Mouse (Mus musculus) lung, embryonic 15.5 days (tissue): Measurements from ENCODE around the gene Olfr149. TPM values are rescaled to one million over a fixed set of nuclear protein-coding genes. Genes with fewer than 3 reads are reported as not detected.
A peak's percentile ranks its signal among the peaks of the same experiment; 100 is the strongest.
"Not testable (repeated sequence)": the region's sequence is repeated elsewhere in the genome, so short reads cannot be mapped to it uniquely, and the experiment has no call there.

Experiments used
- ATAC-seq: fragments of 200-750 bp; cut with Nextera tagmentation; 2 replicates; pipeline ENCODE4 v1.8.0; 2017; ENCODE audit warnings: moderate number of reproducible peaks, borderline replicate concordance; ENCODE audit not compliant: low FRiP score, low TSS enrichment; ENCODE audit errors: extremely low read depth
- H3K27ac ChIP-seq: fragments of 300-500 bp; sonication (generic); 2 replicates; pipeline ENCODE4 v1.5.1; 2015; ENCODE audit warnings: moderate library complexity, mild to moderate bottlenecking, inconsistent platforms
- H3K27me3 ChIP-seq: fragments of 300-500 bp; sonication (generic); 2 replicates; pipeline ENCODE4 v1.6.1; 2015; ENCODE audit warnings: inconsistent platforms
- H3K36me3 ChIP-seq: fragments of 300-500 bp; sonication (generic); 2 replicates; pipeline ENCODE4 v1.6.1; 2015; ENCODE audit warnings: inconsistent platforms
- H3K4me1 ChIP-seq: fragments of 300-500 bp; sonication (generic); 2 replicates; pipeline ENCODE4 v1.6.1; 2015; ENCODE audit warnings: inconsistent platforms
- H3K4me2 ChIP-seq: fragments of 300-500 bp; sonication (generic); 2 replicates; pipeline ENCODE4 v1.6.1; 2015; ENCODE audit warnings: inconsistent platforms, mild to moderate bottlenecking, moderate library complexity
- H3K4me3 ChIP-seq: fragments of 300-500 bp; sonication (generic); 2 replicates; pipeline ENCODE4 v1.5.1; 2015; ENCODE audit warnings: mild to moderate bottlenecking, inconsistent platforms
- H3K9ac ChIP-seq: fragments of 300-500 bp; sonication (generic); 2 replicates; pipeline ENCODE4 v1.6.1; 2015; ENCODE audit warnings: inconsistent platforms
- H3K9me3 ChIP-seq: fragments of 300-500 bp; sonication (generic); 2 replicates; pipeline ENCODE4 v1.6.1; 2016; ENCODE audit warnings: inconsistent platforms
- WGBS: fragments of 180-500 bp; shearing (Covaris S2); methylation state at CpG from one replicate; pipeline ENCODE4 v1.1.7; 2015; 5-methylcytosine and 5-hydroxymethylcytosine counted together
- polyA plus RNA-seq: library from polyadenylated mRNA; unstranded; fragments of >200 nt; fragmentation: Nextera tagmentation; extraction: Ambion mirVana; gene quantifications from 2 replicates; pipeline ENCODE4 v1.2.1, GENCODE M21; 2015

Gene Olfr149
- polyA plus RNA-seq, result not detected in 2 replicates

DNA sequence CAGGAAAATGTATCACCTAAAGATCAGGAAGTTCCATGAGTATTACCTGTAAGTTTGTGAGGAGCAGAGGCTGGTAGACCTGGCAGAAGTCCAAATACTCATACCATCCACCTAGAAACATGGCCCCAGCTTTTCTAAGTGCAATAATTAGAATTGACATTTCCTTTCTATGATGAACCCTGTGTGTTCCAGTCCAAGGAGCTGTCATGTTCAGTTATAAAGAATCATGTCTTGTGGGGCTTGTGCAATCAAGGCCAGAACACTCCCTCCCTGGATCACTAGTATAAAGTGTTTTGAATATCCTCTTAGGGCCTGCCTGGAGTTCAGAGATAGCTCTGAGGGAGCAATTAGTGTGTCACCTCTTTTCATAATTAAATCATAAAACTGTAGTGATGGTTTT, at the start of gene Olfr149:
Gene Olfr149 (minus strand): TSS at position 101 of the 400 bp plus-strand sequence.
- H3K4me2 ChIP-seq, result no peak within 1 kb of the TSS
- 0 out of 2 replicates have a peak, but pooled peaks cover 3% of the 10 kb centered on the region for H3K4me1 ChIP-seq
- H3K4me3 ChIP-seq, result no peak within 1 kb of the TSS
- no peaks in the 10 kb centered on the region for H3K9me3 ChIP-seq
- H3K27ac ChIP-seq, result no peak within 1 kb of the TSS
- H3K9ac ChIP-seq, result no peak within 1 kb of the TSS
- no peaks in the 10 kb centered on the region for H3K36me3 ChIP-seq
- H3K27me3 ChIP-seq, result no peaks in the 10 kb centered on the region
- no peak for ATAC-seq

DNA sequence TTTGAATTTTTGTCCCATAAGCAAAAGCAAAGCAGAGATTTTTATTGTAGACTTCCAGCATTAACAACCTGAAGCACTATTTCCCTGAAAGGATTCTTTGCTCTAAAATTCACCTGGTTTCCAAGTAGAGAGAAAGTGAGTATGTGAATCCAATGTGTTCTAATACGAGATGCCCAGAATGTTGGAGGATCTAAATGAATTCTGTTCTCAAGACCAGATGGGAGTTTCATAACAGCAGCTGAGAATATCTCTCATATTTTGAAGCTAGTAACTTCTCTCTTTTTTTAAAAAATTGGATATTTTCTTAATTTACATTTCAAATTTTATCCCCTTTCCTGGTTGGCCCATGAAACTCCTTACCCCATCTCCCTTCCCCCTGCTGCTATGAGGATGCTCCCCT, 39.5 kb upstream of the Olfr149 start:
- H3K9ac ChIP-seq, result no peak overlapping the region

DNA sequence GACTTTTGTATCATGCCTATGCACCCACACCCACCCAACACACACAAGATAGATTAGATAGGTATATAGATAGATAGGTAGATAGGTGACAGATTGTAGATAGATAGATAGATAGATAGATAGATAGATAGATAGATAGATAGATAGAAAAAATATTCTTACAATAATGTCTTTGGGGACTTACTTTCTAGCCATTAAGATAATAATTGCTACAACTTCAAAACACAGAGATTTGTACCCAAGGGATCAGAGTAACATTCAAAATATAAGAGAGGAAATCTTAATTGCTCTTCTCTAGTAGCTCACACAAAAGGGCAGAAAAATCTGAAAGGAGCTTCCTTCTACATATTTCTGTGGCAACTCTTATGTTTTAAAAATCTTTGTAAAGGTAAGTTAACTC, 39.0 kb upstream of the Olfr149 start, which contains the start of gene Olfr967:
Gene Olfr967 (plus strand): TSS at position 301 of the 400 bp plus-strand sequence.
- Histone ChIP-seq H3K4me3 (no peak within 1 kb of the TSS), H3K9ac (no peak within 1 kb of the TSS), H3K27me3 (no peaks in the 10 kb centered on the region), H3K36me3 (no peaks in the 10 kb centered on the region), H3K4me1 (no peaks in the 10 kb centered on the region), H3K9me3 (no peaks in the 10 kb centered on the region), H3K27ac (no peak within 1 kb of the TSS), H3K4me2 (no peak within 1 kb of the TSS)
- ATAC-seq, result no peak

More for the DNA sequence above, 39.5 kb upstream of the Olfr149 start:
- H3K4me3 ChIP-seq, result no peak overlapping the region
- no peaks in the 10 kb centered on the region for H3K4me1 ChIP-seq
- H3K9me3 ChIP-seq, result no peaks in the 10 kb centered on the region
- no peak overlapping the region for H3K27ac ChIP-seq
- WGBS, result 85% methylated on average over 1 of the region's 1 CpGs
- no peaks in the 10 kb centered on the region for H3K36me3 ChIP-seq
- no peak for ATAC-seq
- H3K27me3 ChIP-seq, result no peaks in the 10 kb centered on the region
- no peak overlapping the region for H3K4me2 ChIP-seq

DNA sequence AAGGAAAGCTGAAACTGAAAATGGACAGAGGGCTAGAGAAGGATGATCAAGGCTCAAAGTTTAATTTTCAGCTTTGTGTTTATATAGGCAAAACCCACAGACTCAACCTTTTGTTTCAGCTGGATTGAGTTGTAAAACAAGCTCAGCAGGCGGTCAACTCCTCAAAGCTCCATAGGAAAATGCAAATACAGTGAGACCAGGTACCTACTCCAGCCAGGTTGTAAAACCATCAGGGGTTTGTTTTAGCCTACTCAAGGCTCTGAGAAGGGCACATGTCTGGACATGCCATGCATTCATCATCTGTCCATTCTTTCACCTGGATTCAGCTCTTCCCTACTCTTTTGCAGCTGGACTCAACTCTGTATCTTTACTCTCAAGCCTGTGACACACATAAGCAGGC, 33.8 kb upstream of the Olfr149 start:
- no peak overlapping the region for H3K27ac ChIP-seq
- no peak for ATAC-seq
- H3K4me1 ChIP-seq, result no peaks in the 10 kb centered on the region
- H3K4me2 ChIP-seq, result no peak overlapping the region
- no peaks in the 10 kb centered on the region for H3K9me3 ChIP-seq
- no peak overlapping the region for H3K9ac ChIP-seq
- WGBS, result 81% methylated on average over 1 of the region's 1 CpGs
- no peaks in the 10 kb centered on the region for H3K36me3 ChIP-seq
- H3K27me3 ChIP-seq, result no peaks in the 10 kb centered on the region
- H3K4me3 ChIP-seq, result no peak overlapping the region

DNA sequence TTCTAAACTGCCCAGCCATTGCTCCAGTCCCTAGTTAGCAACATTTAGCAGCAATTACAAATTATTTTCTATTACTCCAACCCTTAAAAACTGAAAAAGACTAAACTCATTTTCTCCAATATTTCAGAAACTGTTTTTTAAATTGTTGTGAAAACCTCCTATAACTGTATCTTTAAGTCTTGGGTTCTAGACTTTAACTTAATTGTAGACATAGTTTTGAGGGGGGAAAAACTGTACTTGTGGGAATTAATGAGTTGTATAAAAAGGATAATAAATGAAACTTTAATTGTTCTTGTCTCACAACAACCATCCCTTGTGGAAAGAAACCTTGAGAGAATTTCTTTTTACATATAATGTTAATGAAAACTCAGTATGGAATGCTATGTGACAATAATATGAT, 23.8 kb upstream of the Olfr149 start, which contains the start of gene Olfr150:
Gene Olfr150 (plus strand): TSS at position 301 of the 400 bp plus-strand sequence.
- Histone ChIP-seq H3K27ac (no peak within 1 kb of the TSS), H3K4me3 (no peak within 1 kb of the TSS), H3K9ac (no peak within 1 kb of the TSS), H3K4me1 (no peaks in the 10 kb centered on the region), H3K27me3 (no peaks in the 10 kb centered on the region), H3K9me3 (no peaks in the 10 kb centered on the region), H3K36me3 (no peaks in the 10 kb centered on the region), H3K4me2 (no peak within 1 kb of the TSS)
- ATAC-seq, result no peak

DNA sequence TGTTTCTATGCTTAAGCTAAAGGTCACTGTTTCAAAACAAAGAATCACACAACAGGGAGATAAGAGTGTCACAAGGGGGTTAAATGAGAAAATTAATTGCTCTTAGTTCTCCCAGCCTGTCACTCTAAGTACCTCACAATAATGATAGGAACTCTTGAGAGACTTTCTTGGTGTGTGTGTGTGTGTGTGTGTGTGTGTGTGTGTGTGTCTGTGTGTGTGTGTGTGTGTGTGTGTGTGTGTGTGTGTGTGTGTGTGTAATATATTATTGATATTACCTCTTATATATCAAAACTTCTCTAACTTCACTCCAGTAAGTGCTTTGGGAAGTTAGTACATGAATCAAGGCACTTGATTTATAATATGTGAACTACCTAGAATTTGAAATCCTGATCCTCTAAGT, 4.1 kb upstream of the Olfr149 start, which contains the start of gene Olfr965:
Gene Olfr965 (plus strand): TSS at position 301 of the 400 bp plus-strand sequence.
- Histone ChIP-seq H3K4me2 (no peak within 1 kb of the TSS), H3K9me3 (no peaks in the 10 kb centered on the region), H3K9ac (no peak within 1 kb of the TSS), H3K36me3 (no peaks in the 10 kb centered on the region), H3K27me3 (no peaks in the 10 kb centered on the region), H3K4me1 (0 out of 2 replicates have a peak, but pooled peaks cover 3% of the 10 kb centered on the region), H3K27ac (no peak within 1 kb of the TSS), H3K4me3 (no peak within 1 kb of the TSS)
- ATAC-seq, result no peak

DNA sequence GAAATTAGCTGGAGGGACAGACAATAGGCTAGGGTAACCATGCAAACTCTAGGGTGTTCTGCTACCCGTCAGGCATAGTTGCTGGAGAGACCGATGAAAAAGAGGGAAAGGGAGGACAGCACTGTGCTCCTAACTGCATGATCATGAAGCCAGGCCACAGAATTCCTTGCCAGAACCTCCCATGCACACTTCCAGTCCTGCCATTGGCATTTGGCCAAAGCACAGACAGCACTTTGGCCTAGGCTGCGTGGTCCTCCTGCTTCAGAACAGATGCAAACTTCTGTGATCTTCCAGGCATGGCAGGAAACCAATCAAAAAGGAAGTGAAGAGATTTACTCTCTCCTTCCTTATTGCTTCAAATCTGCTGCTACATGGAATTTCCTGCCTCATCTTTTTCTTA, 2.0 kb upstream of the Olfr149 start:
- Histone ChIP-seq H3K9me3 (no peaks in the 10 kb centered on the region), H3K4me1 (0 out of 2 replicates have a peak, but pooled peaks cover 3% of the 10 kb centered on the region), H3K4me3 (no peak overlapping the region), H3K9ac (no peak overlapping the region), H3K36me3 (no peaks in the 10 kb centered on the region), H3K27me3 (no peaks in the 10 kb centered on the region), H3K27ac (no peak overlapping the region), H3K4me2 (no peak overlapping the region)
- ATAC-seq, result peak; percentile 64; the same call in 1 of the 2 replicates
- whole genome bisulfite sequencing, result 37% methylated on average over 3 of the region's 3 CpGs

DNA sequence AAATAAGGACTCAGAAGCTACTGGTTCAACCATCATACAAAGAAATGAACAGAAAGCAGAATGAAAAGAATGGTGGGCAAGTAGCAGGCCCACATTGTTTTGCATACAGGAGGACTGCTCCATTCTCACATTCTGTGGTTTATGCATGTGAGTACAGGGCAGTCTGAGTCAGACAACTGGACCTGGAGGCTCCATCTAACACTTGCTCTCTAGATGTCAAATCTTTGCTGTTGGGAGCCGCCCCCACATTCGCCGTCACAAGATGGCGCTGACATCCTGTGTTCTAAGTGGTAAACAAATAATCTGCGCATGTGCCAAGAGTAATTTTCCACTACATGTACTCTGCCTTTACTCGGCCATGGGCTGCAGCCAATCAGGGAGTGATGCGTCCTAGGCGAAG, 5.8 kb downstream of the Olfr149 start:
- not testable (repeated sequence) for H3K36me3 ChIP-seq, H3K9ac ChIP-seq, H3K4me1 ChIP-seq, ATAC-seq, H3K27me3 ChIP-seq, H3K4me2 ChIP-seq, H3K4me3 ChIP-seq, H3K9me3 ChIP-seq, H3K27ac ChIP-seq
- 86% methylated on average over 8 of the region's 8 CpGs for WGBS

DNA sequence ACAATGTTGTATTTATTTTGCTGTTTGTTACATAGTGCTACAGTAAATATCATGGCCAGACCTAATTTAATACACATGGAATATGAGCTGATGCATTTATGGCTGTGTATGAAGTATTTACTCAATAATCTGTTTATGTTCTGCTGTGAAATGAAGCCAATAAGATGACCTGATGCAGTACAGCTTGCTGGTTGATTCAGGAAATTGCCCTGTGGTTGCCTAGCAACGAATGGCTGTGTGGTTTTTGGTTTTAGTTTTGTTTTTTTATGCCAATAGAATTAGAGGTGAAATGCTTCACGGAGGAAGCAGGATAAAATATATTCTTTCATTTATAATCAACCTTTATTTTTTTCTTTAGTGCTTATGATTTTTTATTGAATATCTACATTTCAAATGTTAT, 27.6 kb downstream of the Olfr149 start:
- Histone ChIP-seq H3K9ac (no peak overlapping the region), H3K36me3 (no peaks in the 10 kb centered on the region), H3K27ac (no peak overlapping the region), H3K4me2 (no peak overlapping the region), H3K9me3 (no peaks in the 10 kb centered on the region), H3K4me3 (no peak overlapping the region), H3K27me3 (no peaks in the 10 kb centered on the region), H3K4me1 (no peaks in the 10 kb centered on the region)
- WGBS, result 61% methylated on average over 2 of the region's 2 CpGs
- ATAC-seq, result no peak

DNA sequence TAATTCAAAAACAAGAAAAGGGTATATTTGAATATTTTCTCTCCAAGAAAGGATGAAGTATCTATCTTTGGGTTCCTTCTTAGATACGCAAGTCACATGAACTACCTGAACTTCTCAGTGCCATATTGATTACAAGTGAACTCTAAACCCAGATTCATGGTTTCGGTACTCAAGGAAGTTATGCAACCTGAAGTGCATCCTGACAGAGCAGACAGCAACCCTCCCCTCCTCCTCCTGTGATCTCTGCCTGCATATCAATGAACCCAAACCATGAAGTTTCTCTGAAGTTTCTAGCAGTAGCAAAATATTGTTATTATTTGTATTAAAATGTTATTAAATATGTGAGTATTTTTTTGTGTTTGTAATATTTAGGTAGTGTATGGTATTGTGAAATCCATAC, 28.4 kb downstream of the Olfr149 start:
- 85% methylated on average over 2 of the region's 2 CpGs for WGBS
- Histone ChIP-seq H3K4me1 (no peaks in the 10 kb centered on the region), H3K9me3 (no peaks in the 10 kb centered on the region), H3K27me3 (no peaks in the 10 kb centered on the region), H3K4me2 (no peak overlapping the region), H3K9ac (no peak overlapping the region), H3K27ac (no peak overlapping the region), H3K4me3 (no peak overlapping the region), H3K36me3 (no peaks in the 10 kb centered on the region)
- no peak for ATAC-seq

DNA sequence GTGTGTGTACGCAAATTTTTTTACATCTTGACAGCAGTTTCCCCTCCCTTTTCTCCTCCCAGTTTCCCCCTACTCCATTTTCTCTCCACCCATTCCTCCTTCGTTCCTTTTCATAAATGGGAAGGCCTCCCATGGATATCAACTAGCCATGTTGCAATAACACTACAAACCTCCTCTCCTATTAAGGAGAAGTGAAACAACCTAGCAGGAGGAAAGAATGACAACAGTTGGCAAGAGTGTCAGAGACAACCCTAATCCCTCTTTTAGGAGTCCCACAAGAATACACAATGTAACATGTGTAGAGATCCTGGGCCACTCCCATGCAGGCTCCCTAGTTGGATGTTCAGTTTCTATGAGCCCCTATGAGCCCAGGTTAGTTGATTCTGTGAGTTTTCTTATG, 32.1 kb downstream of the Olfr149 start:
- H3K27ac ChIP-seq, result no peak overlapping the region
- no peak for ATAC-seq
- no peaks in the 10 kb centered on the region for H3K27me3 ChIP-seq
- H3K4me3 ChIP-seq, result no peak overlapping the region
- WGBS, result 80% methylated on average over 2 of the region's 2 CpGs
- no peaks in the 10 kb centered on the region for H3K36me3 ChIP-seq
- no peaks in the 10 kb centered on the region for H3K9me3 ChIP-seq
- no peak overlapping the region for H3K9ac ChIP-seq
- no peak overlapping the region for H3K4me2 ChIP-seq
- H3K4me1 ChIP-seq, result no peaks in the 10 kb centered on the region

DNA sequence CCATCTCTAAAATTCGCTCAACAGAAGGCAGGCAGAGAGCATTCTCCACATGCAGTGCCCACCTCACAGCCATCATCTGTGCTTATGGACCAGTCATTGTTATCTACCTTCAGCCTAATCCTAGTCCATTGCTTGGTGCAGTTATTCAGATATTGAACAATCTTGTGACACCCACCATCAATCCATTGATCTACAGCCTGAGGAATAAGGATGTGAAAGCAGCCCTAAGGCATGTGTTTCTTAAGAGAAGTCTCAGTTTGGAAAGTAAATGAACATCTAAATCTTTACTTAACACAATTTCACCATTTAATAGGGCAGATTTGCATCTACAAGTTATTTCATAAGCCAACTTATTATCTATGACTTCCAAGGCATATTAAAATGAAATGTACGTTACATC, 37.2 kb downstream of the Olfr149 start:
- ATAC-seq, result no peak
- 58% methylated on average over 2 of the region's 2 CpGs for WGBS

DNA sequence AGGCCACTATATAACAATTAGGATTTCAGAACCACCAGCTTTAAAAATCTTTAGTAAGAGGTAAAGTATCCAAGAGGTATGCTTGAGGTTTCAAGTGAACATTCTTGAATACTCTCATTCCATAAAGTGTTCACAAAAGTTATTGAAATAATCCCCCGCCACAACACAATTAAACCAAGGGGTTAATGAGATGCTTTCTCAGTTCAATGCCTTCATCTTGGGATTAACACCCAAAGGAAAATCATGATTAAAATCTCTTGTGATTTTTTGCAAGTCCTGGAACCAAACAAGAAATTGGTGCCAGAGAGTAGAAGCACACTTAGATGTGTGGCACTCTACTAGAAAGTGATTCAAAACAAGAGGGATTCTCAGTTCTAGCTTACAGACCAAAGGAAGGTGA, 40.0 kb downstream of the Olfr149 start, which contains the start of gene Olfr963:
Gene Olfr963 (plus strand): TSS at position 301 of the 400 bp plus-strand sequence.
- H3K9ac ChIP-seq, result no peak within 1 kb of the TSS
- no peak within 1 kb of the TSS for H3K4me3 ChIP-seq
- 82% methylated on average over 1 of the region's 1 CpGs for WGBS
- no peak within 1 kb of the TSS for H3K27ac ChIP-seq
- no peaks in the 10 kb centered on the region for H3K4me1 ChIP-seq
- H3K27me3 ChIP-seq, result no peaks in the 10 kb centered on the region
- no peaks in the 10 kb centered on the region for H3K9me3 ChIP-seq
- H3K4me2 ChIP-seq, result no peak within 1 kb of the TSS
- no peak for ATAC-seq
- H3K36me3 ChIP-seq, result no peaks in the 10 kb centered on the region

More for the DNA sequence above, 37.2 kb downstream of the Olfr149 start:
- no peak overlapping the region for H3K4me3 ChIP-seq
- no peak overlapping the region for H3K27ac ChIP-seq
- H3K4me2 ChIP-seq, result no peak overlapping the region
- no peaks in the 10 kb centered on the region for H3K27me3 ChIP-seq
- H3K4me1 ChIP-seq, result no peaks in the 10 kb centered on the region
- no peaks in the 10 kb centered on the region for H3K9me3 ChIP-seq
- no peaks in the 10 kb centered on the region for H3K36me3 ChIP-seq
- H3K9ac ChIP-seq, result no peak overlapping the region
